Mouse (Mus musculus) lung, adult 2 months (tissue): ENCODE measurements around the gene A830031A19Rik. TPM values are rescaled to one million over a fixed set of nuclear protein-coding genes. Genes with fewer than 3 reads are reported as not detected.

ENCODE experiments used
- DNase-seq: peaks from one replicate; pipeline ENCODE4 v3.0.0; 2022
- H3K4me1 ChIP-seq: fragments of 200-500 bp; 2 replicates; pipeline ENCODE4 v1.6.1; 2011; ENCODE audit warnings: low read length; ENCODE audit not compliant: control insufficient read depth, insufficient read depth
- H3K4me3 ChIP-seq: fragments of 200-500 bp; replicated peaks from 2 replicates; pipeline ENCODE3; 2011; ENCODE audit warnings: low read depth, mild to moderate bottlenecking, control low read depth, low read length; ENCODE audit errors: extremely low read depth
- CTCF ChIP-seq: fragments of 200-500 bp; IDR thresholded peaks from 2 replicates; pipeline ENCODE4 v1.5.1; 2011; ENCODE audit warnings: mild to moderate bottlenecking, low read length, control low read depth; ENCODE audit not compliant: insufficient read depth
- POLR2A ChIP-seq: fragments of 200-500 bp; IDR thresholded peaks from 2 replicates; pipeline ENCODE4 v1.6.1; 2011; ENCODE audit warnings: low read depth, mild to moderate bottlenecking, control low read depth, low read length, borderline replicate concordance; ENCODE audit errors: extremely low read depth
- WGBS: fragments of 180-500 bp; shearing (Covaris S2); methylation state at CpG from one replicate; pipeline ENCODE4 v1.1.7; 2018; 5-methylcytosine and 5-hydroxymethylcytosine counted together
- polyA plus RNA-seq: library from polyadenylated mRNA; depleted of rRNA; stranded (reverse); fragments of >200 nt; gene quantifications from 2 replicates; pipeline ENCODE4 v1.2.3, GENCODE M21; 2012

A830031A19Rik gene
- polyA plus RNA-seq, 1 experiment = not detected

DNA sequence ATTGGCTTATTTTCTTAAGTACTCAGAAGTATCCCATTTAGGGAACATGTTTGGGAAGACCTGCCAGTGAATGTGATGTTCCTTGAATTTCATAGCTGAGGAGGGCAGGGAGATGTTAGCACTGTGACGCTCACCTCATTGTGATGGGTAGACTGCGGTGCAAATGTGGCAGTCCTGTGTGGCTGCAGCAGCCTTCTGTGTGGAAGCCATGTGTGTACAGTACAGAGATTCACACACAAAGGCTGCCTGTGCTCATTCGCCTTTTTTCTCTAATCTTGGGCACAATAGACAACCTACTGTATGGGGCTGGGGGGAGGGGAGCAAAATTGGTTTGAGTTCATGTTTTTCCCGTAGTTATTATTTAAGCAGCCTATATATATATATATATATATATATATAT, 9.7 kb upstream of the A830031A19Rik start:
- 0 out of 2 replicates have a peak, but pooled peaks cover 2% of the 10 kb centered on the region for H3K4me1 ChIP-seq
- no peak overlapping the region for H3K4me3 ChIP-seq
- TF ChIP-seq CTCF (no peak), POLR2A (no peak)
- no peak for DNase-seq
- WGBS = 78% methylated on average over 4 of the region's 4 CpGs

DNA sequence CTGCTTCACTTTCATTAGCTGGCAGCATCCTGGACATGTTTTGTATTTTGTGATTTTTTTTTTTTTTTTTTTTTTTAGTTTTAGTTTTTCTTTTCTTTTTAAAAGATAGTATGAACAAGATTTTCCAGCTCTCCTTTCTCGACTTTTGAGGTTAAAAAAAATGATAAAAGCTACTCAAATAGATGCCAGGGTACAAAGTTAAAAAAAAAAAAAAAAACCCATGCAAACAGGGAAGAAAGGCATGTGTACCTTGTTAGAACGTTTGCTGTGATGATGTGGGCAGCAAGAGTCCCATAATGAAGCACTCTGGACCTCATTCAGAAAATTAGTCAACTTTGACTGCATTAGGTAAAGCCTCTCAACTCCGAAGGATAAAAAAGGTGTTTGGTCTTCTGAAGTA, 9.2 kb upstream of the A830031A19Rik start:
- no peak overlapping the region for H3K4me3 ChIP-seq
- WGBS = 74% methylated on average over 3 of the region's 3 CpGs
- DNase-seq = no peak
- TF ChIP-seq POLR2A (no peak), CTCF (no peak)
- 0 out of 2 replicates have a peak, but pooled peaks cover 2% of the 10 kb centered on the region for H3K4me1 ChIP-seq

DNA sequence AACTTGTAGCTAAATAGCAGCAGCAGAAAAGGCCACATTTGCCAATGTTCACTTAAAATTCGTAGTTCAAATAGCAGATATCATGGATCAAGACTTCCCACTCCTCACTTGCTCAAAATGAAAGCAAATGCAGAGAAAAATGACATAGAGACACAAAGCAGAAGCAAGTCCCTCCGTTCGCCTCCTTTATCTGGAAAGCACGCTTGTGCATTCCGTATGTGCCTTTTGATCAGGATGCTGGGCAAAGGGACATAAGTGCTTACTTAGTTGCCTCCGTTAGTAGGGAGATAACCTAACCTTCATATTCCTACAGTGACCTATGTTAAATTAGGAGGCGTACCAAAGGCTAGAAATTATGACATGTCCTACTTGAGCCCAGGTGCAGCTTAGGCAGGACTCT, 8.6 kb upstream of the A830031A19Rik start:
- whole genome bisulfite sequencing = 77% methylated on average over 7 of the region's 7 CpGs
- H3K4me3 ChIP-seq = no peak overlapping the region
- 0 out of 2 replicates have a peak, but pooled peaks cover 2% of the 10 kb centered on the region for H3K4me1 ChIP-seq
- DNase-seq = no peak
- TF ChIP-seq CTCF = no peak
- no peak for TF ChIP-seq POLR2A

DNA sequence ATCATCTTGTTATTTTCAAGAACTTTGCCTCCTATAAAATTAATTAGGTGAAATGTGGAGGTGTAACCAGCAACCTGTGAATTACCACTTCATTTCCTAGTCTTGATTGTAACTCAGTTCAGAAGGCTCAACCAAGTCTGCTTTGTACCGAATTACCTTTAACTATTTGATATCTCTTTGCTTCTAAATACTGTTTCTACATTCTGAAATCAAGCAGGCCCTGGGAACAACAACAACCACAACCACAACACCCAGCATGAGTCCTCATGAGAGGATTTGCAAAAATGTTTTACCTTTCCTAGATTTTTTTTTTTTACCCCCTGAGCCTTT, 8.2 kb upstream of the A830031A19Rik start:
- 72% methylated on average over 1 of the region's 1 CpGs for WGBS
- no peak for DNase-seq
- H3K4me1 ChIP-seq = 0 out of 2 replicates have a peak, but pooled peaks cover 2% of the 10 kb centered on the region
- H3K4me3 ChIP-seq = no peak overlapping the region
- no peak for TF ChIP-seq CTCF
- no peak for TF ChIP-seq POLR2A

DNA sequence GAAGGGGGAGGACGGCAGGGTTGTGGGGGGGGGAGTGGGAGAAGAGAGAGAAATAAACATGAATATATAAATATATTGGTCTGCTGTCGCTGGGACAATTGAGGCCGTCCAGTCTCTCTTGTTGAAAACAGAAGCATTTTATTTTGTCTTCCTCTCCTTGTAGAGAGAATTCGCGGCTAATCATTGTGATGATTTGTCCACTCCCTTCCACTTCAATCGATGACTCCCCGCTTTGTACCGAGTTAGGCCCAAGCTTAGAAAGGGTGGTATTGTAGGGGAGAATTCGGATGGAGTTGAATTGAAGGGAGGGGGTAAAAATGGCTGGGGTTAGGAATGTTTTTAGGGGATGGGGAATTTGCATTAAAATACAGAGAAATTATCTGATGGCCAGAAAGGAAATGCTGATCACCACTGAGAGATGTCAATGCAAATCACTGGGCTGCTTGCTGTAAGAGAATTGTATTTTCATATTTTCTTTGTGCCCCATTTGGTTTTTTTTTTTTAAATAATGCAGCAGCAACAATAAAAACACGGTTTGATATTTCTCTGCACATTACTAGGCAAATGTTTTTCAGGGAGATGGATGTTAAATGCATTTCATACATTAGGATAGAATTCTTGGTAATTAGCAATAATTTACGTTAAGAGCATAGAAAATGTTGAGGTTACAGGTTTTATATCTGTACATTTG, 7.7 kb upstream of the A830031A19Rik start:
- no peak for DNase-seq
- TF ChIP-seq POLR2A (no peak), CTCF (no peak)
- Histone ChIP-seq H3K4me3 (no peak overlapping the region), H3K4me1 (0 out of 2 replicates have a peak, but pooled peaks cover 2% of the 10 kb centered on the region)
- WGBS = 73% methylated on average over 11 of the region's 11 CpGs

DNA sequence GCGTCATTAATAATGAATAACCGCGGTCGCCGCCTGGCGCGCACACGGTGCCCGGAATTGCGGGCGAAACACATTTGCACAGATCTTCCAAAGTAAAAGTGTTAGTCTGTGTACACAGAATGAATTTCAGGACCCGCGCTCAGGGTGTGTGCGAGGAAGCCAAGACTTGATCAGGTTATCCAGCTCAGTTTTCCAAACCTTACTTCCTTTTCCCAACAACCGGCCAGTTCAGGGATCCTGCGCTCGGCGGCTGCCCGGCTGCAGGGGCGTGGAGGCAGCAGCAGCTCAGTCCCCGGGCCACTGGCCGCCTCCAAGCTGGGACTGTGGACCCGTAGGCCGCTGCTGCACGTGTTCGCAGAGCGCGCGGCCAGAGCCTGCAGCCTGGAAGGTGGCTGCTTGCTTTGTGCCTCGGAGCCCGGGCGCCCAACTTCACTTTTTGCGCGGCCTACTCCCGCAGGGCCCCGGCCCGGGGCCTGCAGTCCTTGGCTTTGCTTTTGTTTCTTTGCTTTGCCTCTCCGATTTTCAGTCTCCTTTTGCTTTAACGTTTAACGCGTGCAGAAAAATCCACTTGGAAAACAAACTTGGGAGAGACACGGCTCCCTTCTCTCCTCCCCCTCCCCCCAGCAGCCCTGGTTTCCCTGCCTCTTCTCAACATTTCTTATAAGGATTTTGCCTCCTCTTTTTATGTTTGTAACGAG, 7.0 kb upstream of the A830031A19Rik start:
- H3K4me1 ChIP-seq = 0 out of 2 replicates have a peak, but pooled peaks cover 2% of the 10 kb centered on the region
- no peak overlapping the region for H3K4me3 ChIP-seq
- WGBS = 2% methylated on average over 43 of the region's 43 CpGs
- TF ChIP-seq POLR2A = no peak
- TF ChIP-seq CTCF = no peak
- DNase-seq = no peak

DNA sequence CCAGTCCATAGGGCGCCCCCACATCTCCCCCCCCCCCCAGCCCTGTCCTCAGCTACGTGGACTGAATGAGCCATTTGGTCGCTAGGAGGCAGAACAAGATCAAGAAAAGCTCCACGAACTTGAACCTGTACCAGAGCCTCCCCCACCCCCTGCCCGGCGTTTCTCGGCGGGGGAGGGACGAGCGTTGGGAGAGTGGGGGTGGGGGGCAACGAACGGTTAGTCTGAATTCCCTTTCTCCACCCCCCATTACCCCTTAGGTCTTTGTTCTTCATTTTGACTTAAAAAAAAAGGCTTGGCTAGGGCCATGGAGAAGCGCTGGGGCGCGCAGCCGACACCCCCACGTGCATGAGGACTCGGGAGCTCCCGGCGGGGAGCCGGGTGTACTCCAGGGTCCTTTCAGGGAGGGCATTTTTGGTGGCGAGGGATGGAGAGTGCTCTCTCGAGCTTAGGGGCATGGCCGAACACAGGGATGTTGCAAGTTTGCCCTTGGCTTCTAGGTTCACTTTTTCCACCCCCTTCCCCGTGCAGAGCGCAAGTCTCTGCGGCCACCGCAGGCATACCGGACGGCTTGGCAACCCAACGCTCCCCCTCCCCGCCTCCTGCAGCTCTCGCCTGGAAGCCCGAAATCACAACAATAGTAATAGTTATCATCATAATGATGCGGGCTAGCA, 6.3 kb upstream of the A830031A19Rik start:
- TF ChIP-seq CTCF = no peak
- no peak for TF ChIP-seq POLR2A
- WGBS = under 1% methylated on average over 35 of the region's 35 CpGs
- peak overlapping the region; percentile 32 for H3K4me3 ChIP-seq
- DNase-seq = peak; percentile 22
- 0 out of 2 replicates have a peak, but pooled peaks cover 2% of the 10 kb centered on the region for H3K4me1 ChIP-seq

DNA sequence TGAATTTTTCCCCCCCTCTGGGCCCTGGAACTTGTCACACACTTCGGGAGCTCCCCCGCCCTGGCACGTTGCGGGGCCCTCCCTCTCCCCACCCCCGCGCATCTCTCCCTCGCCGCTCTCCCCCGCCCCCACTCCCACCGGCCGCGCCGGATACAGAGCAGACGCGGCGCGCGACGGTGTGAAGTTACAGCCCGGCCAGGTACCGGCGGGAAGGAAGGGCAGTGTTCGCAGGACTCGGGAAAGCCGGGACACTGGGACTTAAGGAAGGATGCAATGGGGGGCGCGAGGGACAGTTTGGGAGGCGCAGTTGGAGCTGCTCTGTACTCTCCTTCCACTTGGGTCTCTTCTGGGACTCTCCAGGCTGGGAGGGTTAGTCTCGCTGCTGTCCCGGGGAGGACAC, 5.7 kb upstream of the A830031A19Rik start:
- TF ChIP-seq POLR2A = no peak
- TF ChIP-seq CTCF = no peak
- Histone ChIP-seq H3K4me3 (peak overlapping the region; percentile 56), H3K4me1 (0 out of 2 replicates have a peak, but pooled peaks cover 4% of the 10 kb centered on the region)
- under 1% methylated on average over 28 of the region's 30 CpGs for WGBS
- DNase-seq = peak; percentile 24
